Mouse (Mus musculus) CD4-positive naive resting alpha-beta T cell, adult 76 days (primary cell): ENCODE results near the gene Ros1. TPM values are rescaled to one million over a fixed set of nuclear protein-coding genes. Genes with fewer than 3 reads are reported as not detected.

ENCODE experiments used
- total RNA-seq: library from RNA; stranded (reverse); gene quantifications from one replicate; pipeline ENCODE4 v1.2.4, GENCODE M21; 2023

Ros1 gene
- not detected for total RNA-seq

GRCm38 (mm10) chr10:52194957-52195852 is at the start of gene Ros1:
Gene Ros1 (minus strand): TSS chr10:52195244.

GRCm38 (mm10) chr10:52233301-52233968 is 38.4 kb upstream of the Ros1 start, which contains the start of gene Dcbld1:
Gene Dcbld1 (plus strand): TSS chr10:52233619.

GRCm38 (mm10) chr10:52022413-52023212 is 172.4 kb downstream of the Ros1 start, which contains the start of gene Vgll2:
Gene Vgll2 (plus strand): TSS chr10:52022502.

Other genes starting within 250 kb of the Ros1 start
- gene Vgll2, start 172.7 kb downstream of the Ros1 start, total RNA-seq: not detected
- gene Dcbld1, start 38.4 kb upstream of the Ros1 start, total RNA-seq: 0.26 TPM
- gene Gm26741, start 163.5 kb upstream of the Ros1 start, total RNA-seq: not detected
- gene Gopc, start 186.9 kb upstream of the Ros1 start, total RNA-seq: 16.5 TPM
- gene Nepn, start 193.7 kb upstream of the Ros1 start, total RNA-seq: not detected
- 39.8 TPM for gene Nus1, start 222.3 kb upstream of the Ros1 start, total RNA-seq